In genomic region chr12:94245366-94245765, GRCm38 (mm10) we compare ENCODE assay signal across 20 mouse cellular contexts.
"Had no signal": no experiment of that assay in that cellular context is flagged by ENCODE, and none has a peak within 500 bp of the region (broad histone marks: within the 10 kb centered on the region; RNA-seq: fewer than 3 reads in every experiment).

No protein-coding gene starts in this region.

- H3K9me3 ChIP-seq: liver, embryonic 12.5 days; liver, embryonic 15.5 days; lung, embryonic 15.5 days; megakaryocyte, embryonic 14.5 days had no signal

- H3K36me3 ChIP-seq: liver, embryonic 12.5 days; liver, embryonic 15.5 days; lung, embryonic 15.5 days had no signal

- H3K4me1 ChIP-seq: liver, embryonic 12.5 days; liver, embryonic 15.5 days; lung, embryonic 15.5 days; megakaryocyte, embryonic 14.5 days had no signal

- H3K27me3 ChIP-seq: liver, embryonic 12.5 days; liver, embryonic 15.5 days; lung, embryonic 15.5 days; megakaryocyte, embryonic 14.5 days had no signal

- H3K27ac ChIP-seq: kidney, postnatal 0 days; layer of hippocampus, adult 2 months; liver, embryonic 12.5 days; liver, embryonic 15.5 days; lung, embryonic 15.5 days; stomach, postnatal 0 days had no signal

- H3K4me3 ChIP-seq: layer of hippocampus, adult 2 months; liver, embryonic 12.5 days; liver, embryonic 15.5 days; lung, embryonic 15.5 days; megakaryocyte, embryonic 14.5 days had no signal

- ATAC-seq: liver, embryonic 12.5 days had no signal

- H3K4me2 ChIP-seq: liver, embryonic 12.5 days; liver, embryonic 15.5 days; lung, embryonic 15.5 days; midbrain, embryonic 11.5 days had no signal

- H3K9ac ChIP-seq: liver, embryonic 12.5 days; liver, embryonic 15.5 days; lung, embryonic 15.5 days had no signal

- DNase-seq: kidney, adult 18-20 months; kidney, adult 9 months; kidney, postnatal 25 days; layer of hippocampus, adult 9-11 months; liver; lung, adult 18-20 months; lung, postnatal 10 days; lung, postnatal 36 days; midbrain, embryonic 14.5 days; thymus, adult 2 months; thymus, postnatal 14 days; thymus, postnatal 4 days had no signal
